Mouse (Mus musculus) liver, adult 2 months (tissue): ENCODE data around the gene Sspn. TPM values are rescaled to one million over a fixed set of nuclear protein-coding genes. Genes with fewer than 3 reads are reported as not detected.

Experiments
- DNase-seq: peaks from one replicate; pipeline ENCODE4 v3.0.0-alpha.2; 2011; ENCODE audit warnings: low read depth, low spot score; ENCODE audit errors: extremely low read depth
- H3K27ac ChIP-seq: fragments of 200-500 bp; replicated peaks from 2 replicates; pipeline ENCODE4 v1.5.1; 2012; ENCODE audit warnings: low read depth, mild to moderate bottlenecking, control low read depth, inconsistent platforms, low read length; ENCODE audit not compliant: insufficient read depth
- H3K27me3 ChIP-seq: fragments of 200-500 bp; 2 replicates; pipeline ENCODE4 v1.6.1; 2012; ENCODE audit warnings: mild to moderate bottlenecking, moderate library complexity, low read length, inconsistent platforms; ENCODE audit not compliant: control insufficient read depth, insufficient read depth
- H3K36me3 ChIP-seq: fragments of 200-500 bp; 2 replicates; pipeline ENCODE4 v1.6.1; 2012; ENCODE audit warnings: low read length, inconsistent platforms; ENCODE audit not compliant: control insufficient read depth, insufficient read depth
- H3K4me1 ChIP-seq: fragments of 200-500 bp; 2 replicates; pipeline ENCODE4 v1.6.1; 2011; ENCODE audit warnings: low read length; ENCODE audit not compliant: control insufficient read depth, insufficient read depth
- H3K4me3 ChIP-seq: fragments of 200-500 bp; 2 replicates; pipeline ENCODE4 v1.5.1; 2011; ENCODE audit warnings: low read depth, mild to moderate bottlenecking, control low read depth, low read length, moderate library complexity; ENCODE audit not compliant: insufficient read depth
- H3K79me2 ChIP-seq: fragments of 200-500 bp; 2 replicates; pipeline ENCODE4 v1.6.1; 2012; ENCODE audit warnings: inconsistent platforms, mild to moderate bottlenecking, low read length, moderate library complexity; ENCODE audit not compliant: control insufficient read depth, insufficient read depth
- H3K9ac ChIP-seq: fragments of 200-500 bp; 2 replicates; pipeline ENCODE4 v1.6.1; 2012; ENCODE audit warnings: low read depth, mild to moderate bottlenecking, control low read depth, inconsistent platforms, low read length
- CTCF ChIP-seq: fragments of 200-500 bp; IDR thresholded peaks from 2 replicates; pipeline ENCODE4 v1.5.1; 2011; ENCODE audit warnings: low read depth, low read length, control low read depth
- POLR2A ChIP-seq: fragments of 200-500 bp; IDR thresholded peaks from 2 replicates; pipeline ENCODE4 v1.6.1; 2011; ENCODE audit warnings: low read length, control low read depth; ENCODE audit not compliant: insufficient read depth; ENCODE audit errors: extremely low read depth
- WGBS: fragments of 180-500 bp; shearing (Covaris S2); methylation state at CpG from one replicate; pipeline ENCODE4 v1.1.7; 2018; 5-methylcytosine and 5-hydroxymethylcytosine counted together
- polyA plus RNA-seq: library from polyadenylated mRNA; depleted of rRNA; stranded (reverse); fragments of >200 nt; gene quantifications from 2 replicates; pipeline ENCODE4 v1.2.3, GENCODE M21; 2012; rRNA removed
- total RNA-seq: library from RNA; depleted of rRNA; stranded (reverse); fragments of >200 nt; gene quantifications from 2 replicates; pipeline ENCODE4 v1.2.3, GENCODE M21; 2014; rRNA removed

Gene Sspn
- total and polyA plus RNA-seq, 2 experiments, result 0.34 to 0.83 TPM

GRCm38 (mm10) chr6:146008450-146008981 is 77.1 kb downstream of the Sspn start:
- TF ChIP-seq CTCF, result no peak
- no peak for TF ChIP-seq POLR2A
- Histone ChIP-seq H3K27me3 (no peaks in the 10 kb centered on the region), H3K27ac (no peak overlapping the region), H3K4me3 (no peak overlapping the region), H3K36me3 (no peaks in the 10 kb centered on the region), H3K4me1 (no peaks in the 10 kb centered on the region), H3K79me2 (no peaks in the 10 kb centered on the region), H3K9ac (no peak overlapping the region)
- WGBS, result 46% methylated on average over 5 of the region's 5 CpGs
- DNase-seq, result no peak

GRCm38 (mm10) chr6:146009163-146009915 is 77.9 kb downstream of the Sspn start:
- WGBS, result 81% methylated on average over 10 of the region's 10 CpGs

GRCm38 (mm10) chr6:146010093-146010764 is 78.8 kb downstream of the Sspn start:
- Histone ChIP-seq H3K79me2 (no peaks in the 10 kb centered on the region), H3K27me3 (no peaks in the 10 kb centered on the region), H3K9ac (no peak overlapping the region), H3K36me3 (no peaks in the 10 kb centered on the region), H3K4me1 (no peaks in the 10 kb centered on the region), H3K27ac (no peak overlapping the region), H3K4me3 (no peak overlapping the region)
- WGBS, result 77% methylated on average over 12 of the region's 12 CpGs
- TF ChIP-seq CTCF (no peak), POLR2A (no peak)
- DNase-seq, result peak; percentile 32

More at GRCm38 (mm10) chr6:146009163-146009915, 77.9 kb downstream of the Sspn start:
- no peaks in the 10 kb centered on the region for H3K4me1 ChIP-seq
- H3K9ac ChIP-seq, result no peak overlapping the region
- no peak for DNase-seq
- H3K27me3 ChIP-seq, result no peaks in the 10 kb centered on the region
- TF ChIP-seq POLR2A, result no peak
- TF ChIP-seq CTCF, result no peak
- H3K27ac ChIP-seq, result no peak overlapping the region
- H3K36me3 ChIP-seq, result no peaks in the 10 kb centered on the region
- H3K4me3 ChIP-seq, result no peak overlapping the region
- no peaks in the 10 kb centered on the region for H3K79me2 ChIP-seq

DNA sequence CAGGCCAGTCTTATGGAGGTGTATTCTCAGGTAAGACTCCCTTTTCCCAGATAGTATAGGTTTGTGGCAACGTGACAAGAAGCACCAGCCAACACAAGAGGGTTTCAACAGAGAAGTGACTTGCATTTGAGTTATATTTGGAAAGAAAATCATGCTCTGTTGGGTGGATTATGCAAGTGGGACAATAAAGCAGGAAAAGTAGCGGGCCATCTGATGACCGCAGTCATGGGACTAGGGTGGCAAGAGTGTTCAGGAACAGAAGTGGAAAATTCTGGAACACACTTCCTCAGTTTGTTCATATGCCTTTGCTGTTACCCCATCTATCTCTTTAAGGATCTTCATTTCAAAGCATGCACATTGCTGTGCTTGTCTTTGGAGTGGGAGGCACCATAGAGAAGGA is 82.9 kb downstream of the Sspn start:
- TF ChIP-seq POLR2A, result no peak
- no peak for TF ChIP-seq CTCF
- no peaks in the 10 kb centered on the region for H3K4me1 ChIP-seq
- no peak overlapping the region for H3K27ac ChIP-seq
- no peaks in the 10 kb centered on the region for H3K79me2 ChIP-seq
- DNase-seq, result no peak
- H3K9ac ChIP-seq, result no peak overlapping the region
- no peak overlapping the region for H3K4me3 ChIP-seq
- H3K27me3 ChIP-seq, result no peaks in the 10 kb centered on the region
- H3K36me3 ChIP-seq, result no peaks in the 10 kb centered on the region
- 93% methylated on average over 3 of the region's 3 CpGs for WGBS

Other genes starting within 250 kb of the Sspn start
- gene Rassf8, start 184.9 kb upstream of the Sspn start, total RNA-seq, result 30.0 and 34.5 TPM in 2 replicates
- 19.5 and 22.8 TPM in 2 replicates for gene Rassf8, start 184.9 kb upstream of the Sspn start, polyA plus RNA-seq
- gene Bhlhe41, start 66.1 kb upstream of the Sspn start, total RNA-seq, result 0.40 and 1.8 TPM in 2 replicates
- 0.21 and 0.32 TPM in 2 replicates for gene Bhlhe41, start 66.1 kb upstream of the Sspn start, polyA plus RNA-seq